Mouse (Mus musculus) retina, postnatal 7 days (tissue): ENCODE data around the gene Enah.

Source experiments
- DNase-seq: peaks from one replicate; pipeline ENCODE4 v3.0.0-alpha.2; 2012; ENCODE audit warnings: low read depth, low spot score

Enah gene

DNA sequence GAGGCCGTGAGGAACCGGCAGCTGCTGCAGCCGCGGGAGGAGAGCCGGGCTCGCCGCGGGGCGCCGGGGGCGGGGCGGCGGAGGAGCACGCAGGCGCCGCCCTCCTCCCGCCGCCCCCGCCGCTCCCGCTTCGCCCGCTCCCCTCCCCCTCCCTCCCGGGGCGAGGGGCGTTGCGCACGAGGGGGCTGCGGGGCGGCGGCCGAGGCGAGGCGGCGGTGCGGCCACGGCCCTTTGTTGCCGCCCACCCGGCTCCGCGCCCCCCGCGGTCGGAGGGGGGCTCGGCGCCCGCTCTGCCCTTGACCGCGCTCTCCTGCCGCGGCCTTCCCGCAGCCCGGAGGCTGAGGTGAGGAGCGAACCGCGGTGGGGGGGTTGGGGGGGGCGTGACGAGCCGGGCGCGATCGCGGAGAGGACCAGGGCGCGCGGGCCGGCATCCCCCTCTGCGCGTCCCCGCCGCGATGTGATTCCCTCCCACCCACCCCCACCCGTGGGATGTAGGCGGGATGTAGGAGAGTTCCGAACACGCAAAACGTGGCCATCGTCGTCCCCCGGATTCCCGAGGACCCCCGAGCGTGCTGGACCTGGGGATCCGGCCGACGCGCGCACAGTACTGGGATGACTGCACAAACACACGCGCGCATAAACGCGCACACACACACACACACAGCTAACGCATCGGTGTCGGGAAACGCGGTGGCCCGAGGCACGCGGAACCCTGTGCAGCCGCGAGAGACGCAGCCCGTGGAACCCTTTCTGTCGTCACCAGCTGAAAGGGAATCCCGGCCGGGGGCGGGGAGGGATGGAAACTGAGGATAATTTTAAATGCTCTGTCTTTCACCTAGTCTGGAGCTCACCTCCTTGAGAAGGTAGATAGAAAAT, at the start of gene Enah:
Gene Enah, minus strand, starts transcription at position 65 of the 876 bp plus-strand sequence.
- peak; percentile 77 for DNase-seq

DNA sequence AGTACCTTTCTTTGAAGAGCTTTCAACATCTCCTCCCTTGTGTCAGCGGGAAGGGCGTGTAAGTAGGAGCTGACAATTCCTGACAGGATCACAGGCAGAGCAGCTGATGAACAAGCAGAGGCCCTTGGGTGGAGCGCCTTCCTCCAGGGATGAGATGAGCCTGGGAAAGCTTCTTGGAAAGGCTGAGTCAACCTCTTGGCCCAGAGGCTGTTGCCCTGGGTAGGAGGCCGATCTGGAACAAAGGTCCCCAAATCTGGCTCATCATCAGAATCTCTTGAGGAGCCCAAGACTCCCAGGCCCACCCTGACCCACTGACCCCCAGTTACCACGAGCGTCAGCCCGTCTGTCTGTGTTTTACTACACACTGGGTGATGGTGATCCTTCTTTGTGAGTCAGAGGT, 48.3 kb upstream of the Enah start:
- DNase-seq, result no peak

DNA sequence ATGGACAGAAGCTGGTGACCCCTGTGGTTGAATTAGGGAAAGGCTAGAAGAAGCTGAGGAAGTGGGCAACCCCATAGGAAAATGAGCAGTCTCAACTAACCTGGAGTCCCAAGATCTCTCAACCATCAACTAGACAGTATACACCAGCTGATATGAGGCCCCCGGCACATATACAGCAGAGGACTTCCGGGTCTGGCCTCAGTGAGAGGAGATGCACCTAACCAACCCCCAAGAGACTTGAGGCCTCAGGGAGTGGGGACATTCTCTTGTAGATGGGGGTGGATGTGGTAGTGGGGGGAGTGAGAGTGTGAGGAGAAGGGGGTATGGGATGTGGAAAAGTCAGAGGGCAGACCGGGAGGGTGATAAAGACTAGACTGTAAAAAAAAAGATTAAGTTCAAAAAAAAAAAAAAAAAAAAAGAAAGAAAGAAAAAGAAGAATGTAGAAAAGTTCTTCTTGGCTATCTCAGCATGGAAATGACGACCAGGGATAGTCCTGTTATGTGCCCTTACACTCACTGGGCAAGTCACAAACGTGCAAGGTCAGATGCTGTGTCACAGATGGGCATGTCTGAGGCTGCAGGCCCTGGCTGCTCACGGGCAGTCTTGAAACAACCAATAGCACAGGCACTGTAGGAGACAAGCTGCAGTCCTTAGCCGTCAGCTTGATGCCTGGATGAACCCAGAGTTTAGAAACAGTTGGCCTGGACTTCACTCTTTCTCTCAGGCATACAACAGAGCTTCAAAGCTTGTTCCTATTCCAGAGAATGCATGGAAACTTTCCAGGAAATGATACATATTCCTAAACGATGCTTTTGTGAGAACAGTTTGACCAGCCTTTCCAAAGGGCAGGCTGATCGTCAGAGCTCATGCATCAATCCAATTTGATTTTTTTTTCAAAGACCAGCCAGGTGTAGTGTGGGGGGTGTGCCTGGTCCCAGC, 47.0 kb upstream of the Enah start:
- no peak for DNase-seq

DNA sequence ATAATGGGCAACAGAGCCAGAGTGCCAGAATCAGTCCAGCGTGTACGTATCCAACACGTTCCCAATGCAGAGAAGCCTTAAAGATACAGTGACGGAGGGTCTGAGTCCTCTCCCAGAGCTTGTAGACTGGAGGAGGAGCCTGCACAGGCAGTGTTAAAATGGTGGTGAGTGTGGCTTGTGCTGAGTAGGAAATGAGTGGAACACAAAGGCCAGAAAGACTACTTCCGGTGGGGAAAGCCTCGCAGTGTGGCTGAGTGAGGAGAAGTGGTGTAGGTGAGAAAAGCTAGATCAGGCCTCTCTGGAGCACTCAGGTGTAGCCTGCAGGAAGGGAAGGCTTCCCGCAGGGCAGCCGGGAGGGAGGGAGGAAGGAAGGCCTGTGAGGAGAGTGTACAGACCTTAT, 43.9 kb upstream of the Enah start:
- DNase-seq, result no peak

DNA sequence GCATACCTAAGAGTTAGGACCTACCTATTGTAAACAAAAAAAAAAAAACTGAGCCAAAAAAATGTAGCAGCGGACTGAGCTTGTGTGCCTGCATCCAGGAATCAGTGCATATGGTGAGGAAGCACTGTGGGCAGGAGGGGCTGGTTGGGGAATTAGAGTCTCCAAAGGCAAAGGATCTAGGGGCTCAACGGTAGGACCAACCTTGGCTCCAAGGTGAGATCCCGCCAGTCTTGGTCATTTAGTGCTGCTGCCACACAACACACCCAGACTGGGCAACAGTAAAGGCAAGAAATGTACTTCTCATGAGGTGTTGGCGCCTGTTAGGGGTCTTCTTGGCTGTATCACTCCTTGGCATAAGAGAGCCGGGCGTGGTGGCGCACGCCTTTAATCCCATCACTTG, 43.0 kb upstream of the Enah start:
- no peak for DNase-seq

DNA sequence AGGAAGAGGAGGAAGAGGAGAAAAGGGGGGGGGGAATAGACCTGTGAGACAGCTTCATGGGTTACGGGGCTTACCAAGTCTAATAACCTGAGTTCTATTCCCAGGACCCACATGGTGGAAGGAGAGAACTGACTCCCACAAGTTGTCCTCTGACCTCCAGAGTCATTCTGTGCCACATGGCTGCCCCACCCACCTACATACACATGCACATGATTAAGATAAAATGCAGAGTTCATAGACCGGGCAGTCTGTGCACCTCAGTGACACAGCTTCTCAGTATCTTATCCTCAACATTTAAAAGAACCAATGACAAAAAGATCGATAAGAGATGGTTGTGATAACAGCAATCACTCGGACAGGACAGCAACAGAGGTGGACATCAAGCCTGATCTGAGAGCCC, 41.4 kb upstream of the Enah start:
- DNase-seq, result no peak

GRCm38 (mm10) chr1:182059806-182060205, 40.0 kb upstream of the Enah start:
- no peak for DNase-seq

- no peak for DNase-seq
Observed at GRCm38 (mm10) chr1:182057998-182058397, 38.2 kb upstream of the Enah start.

- no peak for DNase-seq
Observed at GRCm38 (mm10) chr1:182055122-182055521, 35.3 kb upstream of the Enah start.

DNA sequence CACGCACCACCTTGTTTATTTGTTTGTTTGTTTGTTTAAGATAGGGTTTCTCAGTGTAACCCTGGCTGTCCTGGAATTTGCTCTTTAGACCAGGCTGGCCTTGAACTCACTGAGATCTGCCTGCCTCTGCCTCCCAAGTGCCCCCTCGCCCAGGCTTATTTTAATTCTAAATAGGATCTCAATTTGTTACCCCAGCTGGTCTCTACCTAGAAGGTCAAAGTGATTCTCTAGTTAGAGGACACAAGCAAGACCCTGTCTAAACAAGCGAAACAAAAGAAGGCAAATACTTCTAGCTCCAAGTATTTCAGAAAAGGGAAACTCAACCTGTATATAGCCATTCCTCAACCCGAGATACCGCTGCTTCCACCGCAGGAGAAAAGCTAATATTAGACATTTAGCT, 34.9 kb upstream of the Enah start:
- DNase-seq, result no peak

DNA sequence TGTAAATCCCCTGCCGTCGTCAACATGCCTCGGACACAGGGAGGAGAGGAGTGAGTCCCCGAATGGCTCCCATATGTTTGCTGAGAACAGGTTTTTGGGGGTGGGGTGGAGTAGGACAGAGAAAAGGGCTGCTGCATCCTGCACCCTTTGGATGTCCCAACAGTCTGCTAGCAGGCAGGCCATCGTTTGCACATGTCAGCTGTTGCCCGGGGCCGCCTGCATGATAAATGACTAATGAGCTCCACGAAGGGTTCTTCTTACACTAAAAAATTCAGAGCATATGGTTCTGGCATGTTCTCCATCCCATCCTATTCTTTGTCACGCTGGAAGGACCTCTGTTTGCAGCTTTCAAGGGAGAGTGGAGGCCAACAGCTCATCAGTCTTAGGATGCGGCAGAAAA, 33.2 kb upstream of the Enah start:
- no peak for DNase-seq

DNA sequence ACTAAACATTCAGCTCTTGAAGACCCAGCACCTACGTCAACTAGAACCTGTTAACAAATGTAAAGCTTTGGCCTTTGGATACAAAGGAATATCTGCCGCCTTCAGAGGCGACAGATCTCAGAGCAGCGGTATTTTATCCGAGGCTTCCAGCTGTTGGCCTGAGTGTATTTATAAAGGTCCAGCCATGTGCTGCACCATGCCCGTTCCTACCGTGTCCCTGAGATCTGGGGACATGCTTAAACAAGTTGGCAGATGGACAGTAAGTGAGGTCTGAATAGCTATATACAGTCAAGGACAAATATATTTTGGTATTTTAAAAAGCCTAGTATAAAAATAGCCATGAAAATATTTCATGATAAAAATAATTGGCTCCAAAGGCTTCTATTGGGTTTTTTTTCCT, 32.6 kb upstream of the Enah start:
- DNase-seq, result no peak

- no peak for DNase-seq
Observed at GRCm38 (mm10) chr1:182049813-182050212, 30.0 kb upstream of the Enah start.

GRCm38 (mm10) chr1:182048101-182048500, 28.3 kb upstream of the Enah start:
- DNase-seq, result no peak

DNA sequence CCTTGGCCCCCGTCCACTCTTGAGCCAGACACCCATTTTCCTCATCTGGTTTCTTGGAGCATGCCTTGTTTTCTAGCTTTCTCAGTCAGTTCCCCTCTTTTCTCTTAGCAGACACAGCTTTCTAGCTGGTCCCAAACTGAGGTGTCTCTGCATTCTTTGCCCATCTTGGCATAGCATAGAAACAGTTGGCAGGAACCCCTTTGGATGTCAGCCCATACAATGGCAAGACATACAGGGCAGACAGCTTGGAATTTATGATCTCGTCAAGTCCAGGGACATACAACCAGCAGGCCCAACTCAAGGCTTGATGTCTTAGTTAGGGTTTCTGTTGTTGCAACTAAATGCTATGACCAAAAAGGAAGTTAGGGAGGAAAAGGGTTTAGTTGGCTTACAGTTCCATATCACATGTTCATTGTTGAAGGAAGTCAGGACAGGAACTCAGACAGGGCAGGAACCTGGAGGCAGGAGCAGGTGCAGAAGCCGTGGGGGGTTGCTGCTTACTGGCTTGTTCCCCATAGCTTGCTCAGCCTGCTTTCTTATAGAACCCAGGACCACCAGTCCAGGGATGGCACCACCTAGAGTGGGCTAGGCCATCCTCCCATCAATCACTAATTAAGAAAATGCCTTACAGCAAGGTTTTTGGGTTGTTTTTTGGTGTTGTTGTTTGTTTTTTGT, 27.4 kb upstream of the Enah start:
- DNase-seq, result no peak

DNA sequence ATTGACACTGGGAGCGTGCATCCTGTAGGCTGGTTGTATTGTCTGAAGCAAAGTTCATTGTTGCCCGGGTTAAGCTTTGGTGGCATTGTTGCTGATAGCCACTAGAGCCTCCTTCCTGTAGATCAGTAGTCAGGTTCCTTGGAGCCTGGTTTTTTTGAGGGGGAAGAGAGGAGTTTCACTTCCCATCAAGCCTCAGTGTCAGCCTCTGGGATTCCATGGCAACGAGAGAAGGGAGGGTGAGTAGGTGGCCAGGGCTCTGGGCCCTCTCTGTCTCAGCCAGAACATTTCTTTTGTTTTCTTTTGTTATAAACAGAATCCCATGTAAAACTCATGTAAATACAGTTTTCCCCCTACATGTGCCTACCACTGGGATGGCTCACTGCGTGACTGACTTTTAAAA, 25.4 kb upstream of the Enah start:
- no peak for DNase-seq

- no peak for DNase-seq
Observed at GRCm38 (mm10) chr1:182040538-182040937, 20.7 kb upstream of the Enah start.

GRCm38 (mm10) chr1:182031757-182032156, 12.0 kb upstream of the Enah start:
- no peak for DNase-seq

- DNase-seq, result no peak
Observed at GRCm38 (mm10) chr1:182031066-182031465, 11.3 kb upstream of the Enah start.

DNA sequence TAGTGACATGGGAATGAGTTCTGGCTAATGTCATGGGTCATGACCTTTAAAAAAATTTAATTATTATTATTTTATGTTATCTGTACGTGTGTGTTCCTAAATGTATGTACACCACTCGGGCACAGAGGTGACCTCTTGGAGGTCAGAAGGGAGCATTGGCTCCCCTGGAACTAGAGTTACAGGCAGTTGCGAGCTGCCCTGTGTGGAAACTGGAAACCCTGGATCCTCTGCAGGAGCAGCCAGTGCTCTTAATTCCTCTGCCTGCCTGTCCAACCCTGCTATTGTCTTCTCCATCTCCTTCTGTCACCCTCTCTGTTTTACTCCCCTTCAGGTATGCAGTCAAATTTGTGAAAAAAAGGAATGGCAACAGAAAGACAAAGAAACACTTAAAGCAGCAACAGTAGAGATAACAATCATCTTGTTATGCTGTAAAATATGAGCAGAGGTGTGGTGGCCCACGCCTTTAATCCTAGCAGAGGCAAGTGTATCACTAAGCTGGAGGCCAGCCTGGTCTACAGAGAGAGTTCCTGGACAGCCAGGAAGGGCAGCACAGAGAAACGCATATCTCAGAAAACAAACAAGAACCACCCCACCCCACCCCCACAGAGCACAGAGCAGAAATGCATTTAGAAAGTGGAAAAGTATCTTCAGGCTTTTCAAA, 10.3 kb upstream of the Enah start:
- DNase-seq, result no peak
